Mouse (Mus musculus) erythroblast, embryonic 14.5 days (primary cell): ENCODE measurements around the gene P3h2.

ENCODE experiments used
- GATA1 ChIP-seq: IDR thresholded peaks from 2 replicates; pipeline ENCODE4 v1.6.1; 2012; ENCODE audit warnings: low read length, inconsistent platforms, mixed read lengths
- TAL1 ChIP-seq: IDR thresholded peaks from 3 replicates; pipeline ENCODE4 v1.6.1; 2012; ENCODE audit warnings: low read length, inconsistent platforms, mixed read lengths

DNA sequence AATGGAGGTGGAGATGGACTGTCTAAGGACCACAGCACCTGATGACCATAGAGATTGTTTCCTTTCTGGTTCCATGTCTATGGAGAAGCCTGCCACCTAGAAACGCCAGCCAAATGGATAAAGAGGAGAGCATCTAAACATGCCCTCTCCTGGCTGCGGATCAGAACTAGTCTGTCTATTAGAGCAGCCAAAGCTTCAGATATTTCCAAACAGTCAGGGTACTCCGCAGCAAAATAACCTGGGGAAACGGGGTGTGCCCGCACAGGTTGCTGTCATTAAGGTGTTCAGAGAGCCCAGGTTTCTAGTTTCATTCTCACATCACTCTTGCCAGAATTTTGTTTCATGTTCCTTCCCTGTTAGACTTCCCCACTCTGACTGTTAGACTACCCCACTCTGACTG is 16.6 kb downstream of the P3h2 start:
- TF ChIP-seq TAL1 (no peak), GATA1 (no peak)
